Mouse (Mus musculus) forebrain, embryonic 16.5 days (tissue): ENCODE data around the gene Rad51b. TPM values are rescaled to one million over a fixed set of nuclear protein-coding genes. Genes with fewer than 3 reads are reported as not detected.
"Not testable (repeated sequence)": the region's sequence is repeated elsewhere in the genome, so short reads cannot be mapped to it uniquely, and the experiment has no call there.

ENCODE experiments used
- ATAC-seq: fragments of 200-750 bp; cut with Nextera tagmentation; 2 replicates; pipeline ENCODE4 v1.8.0; 2017; ENCODE audit warnings: mild to moderate bottlenecking, moderate library complexity
- H3K27ac ChIP-seq: fragments of 300-500 bp; sonication (generic); 2 replicates; pipeline ENCODE4 v1.5.1; 2014; ENCODE audit warnings: low read length, control low read depth
- H3K27me3 ChIP-seq: fragments of 300-500 bp; sonication (generic); replicated peaks from 2 replicates; pipeline ENCODE4 v1.6.1; 2014; ENCODE audit warnings: low read length; ENCODE audit not compliant: control insufficient read depth, insufficient read depth
- H3K36me3 ChIP-seq: fragments of 300-500 bp; sonication (generic); 2 replicates; pipeline ENCODE4 v1.6.1; 2014; ENCODE audit not compliant: control insufficient read depth, insufficient read depth
- H3K4me1 ChIP-seq: fragments of 300-500 bp; sonication (generic); replicated peaks from 2 replicates; pipeline ENCODE4 v1.6.1; 2014; ENCODE audit warnings: low read length; ENCODE audit not compliant: control insufficient read depth, insufficient read depth
- H3K4me2 ChIP-seq: fragments of 300-500 bp; sonication (generic); 2 replicates; pipeline ENCODE4 v1.6.1; 2014; ENCODE audit warnings: mild to moderate bottlenecking, low read length, control low read depth
- H3K4me3 ChIP-seq: fragments of 300-500 bp; sonication (generic); replicated peaks from 2 replicates; pipeline ENCODE4 v1.5.1; 2014; ENCODE audit warnings: mild to moderate bottlenecking, low read length, control low read depth
- H3K9ac ChIP-seq: fragments of 300-500 bp; sonication (generic); replicated peaks from 2 replicates; pipeline ENCODE4 v1.6.1; 2014; ENCODE audit warnings: low read depth, low read length, control low read depth
- H3K9me3 ChIP-seq: fragments of 300-500 bp; sonication (generic); 2 replicates; pipeline ENCODE4 v1.6.1; 2016; ENCODE audit warnings: low read length; ENCODE audit not compliant: control insufficient read depth
- WGBS: fragments of 180-500 bp; shearing (Covaris S2); extraction: QIAGEN DNeasy Blood & Tissue Kit; methylation state at CpG from one replicate; pipeline ENCODE4 v1.1.7; 2014; 5-methylcytosine and 5-hydroxymethylcytosine counted together
- polyA plus RNA-seq: library from polyadenylated mRNA; unstranded; fragments of >200 nt; fragmentation: Nextera tagmentation; extraction: Ambion mirVana; gene quantifications from 2 replicates; pipeline ENCODE4 v1.2.1, GENCODE M21; 2015

Rad51b gene
- polyA plus RNA-seq, 1 experiment from 2014 or later, result 2.6 TPM

- ATAC-seq, H3K27ac ChIP-seq, H3K27me3 ChIP-seq, H3K36me3 ChIP-seq, H3K9me3 ChIP-seq, H3K9ac ChIP-seq, H3K4me2 ChIP-seq, H3K4me3 ChIP-seq, H3K4me1 ChIP-seq: not testable (repeated sequence)
- 69% methylated on average over 2 of the region's 2 CpGs for WGBS
Observed at GRCm38 (mm10) chr12:79322539-79322938, 25.5 kb downstream of the Rad51b start.

GRCm38 (mm10) chr12:79326236-79326635 is 29.2 kb downstream of the Rad51b start:
- no peak for ATAC-seq
- Histone ChIP-seq H3K36me3 (no peaks in the 10 kb centered on the region), H3K9ac (no peak overlapping the region), H3K9me3 (no peaks in the 10 kb centered on the region), H3K4me2 (no peak overlapping the region), H3K27ac (no peak overlapping the region), H3K27me3 (no peaks in the 10 kb centered on the region), H3K4me1 (no peaks in the 10 kb centered on the region), H3K4me3 (no peak overlapping the region)
- WGBS, result 53% methylated on average over 2 of the region's 2 CpGs

- H3K27ac ChIP-seq, result no peak overlapping the region
- no peak overlapping the region for H3K4me3 ChIP-seq
- no peak overlapping the region for H3K4me2 ChIP-seq
- no peak for ATAC-seq
- H3K9ac ChIP-seq, result no peak overlapping the region
- H3K4me1 ChIP-seq, result no peaks in the 10 kb centered on the region
- H3K36me3 ChIP-seq, result no peaks in the 10 kb centered on the region
- H3K9me3 ChIP-seq, result no peaks in the 10 kb centered on the region
- 67% methylated on average over 2 of the region's 2 CpGs for WGBS
- no peaks in the 10 kb centered on the region for H3K27me3 ChIP-seq
Observed at GRCm38 (mm10) chr12:79326745-79327144, 29.7 kb downstream of the Rad51b start.

GRCm38 (mm10) chr12:79327868-79328267 is 30.8 kb downstream of the Rad51b start:
- no peaks in the 10 kb centered on the region for H3K4me1 ChIP-seq
- ATAC-seq, result no peak
- H3K4me3 ChIP-seq, result no peak overlapping the region
- H3K36me3 ChIP-seq, result no peaks in the 10 kb centered on the region
- H3K9me3 ChIP-seq, result no peaks in the 10 kb centered on the region
- no peak overlapping the region for H3K27ac ChIP-seq
- no peak overlapping the region for H3K4me2 ChIP-seq
- H3K9ac ChIP-seq, result no peak overlapping the region
- no peaks in the 10 kb centered on the region for H3K27me3 ChIP-seq
- 95% methylated on average over 2 of the region's 2 CpGs for WGBS

- ATAC-seq, result no peak
- 76% methylated on average over 2 of the region's 2 CpGs for whole genome bisulfite sequencing
Observed at GRCm38 (mm10) chr12:79330571-79330970, 33.5 kb downstream of the Rad51b start.

GRCm38 (mm10) chr12:79331722-79332121 is 34.6 kb downstream of the Rad51b start:
- Histone ChIP-seq H3K36me3 (no peaks in the 10 kb centered on the region), H3K4me2 (no peak overlapping the region), H3K27me3 (no peaks in the 10 kb centered on the region), H3K9me3 (peaks cover 3% of the 10 kb centered on the region; the same call in 1 of the 2 replicates), H3K4me3 (no peak overlapping the region), H3K27ac (no peak overlapping the region), H3K4me1 (no peaks in the 10 kb centered on the region), H3K9ac (no peak overlapping the region)
- WGBS, result 92% methylated on average over 4 of the region's 4 CpGs
- ATAC-seq, result no peak

More at GRCm38 (mm10) chr12:79330571-79330970, 33.5 kb downstream of the Rad51b start:
- Histone ChIP-seq H3K27ac (no peak overlapping the region), H3K4me1 (no peaks in the 10 kb centered on the region), H3K9me3 (peaks cover 3% of the 10 kb centered on the region; the same call in 1 of the 2 replicates), H3K4me2 (no peak overlapping the region), H3K36me3 (no peaks in the 10 kb centered on the region), H3K27me3 (no peaks in the 10 kb centered on the region), H3K4me3 (no peak overlapping the region), H3K9ac (no peak overlapping the region)

GRCm38 (mm10) chr12:79338791-79339190 is 41.7 kb downstream of the Rad51b start:
- no peak overlapping the region for H3K9ac ChIP-seq
- H3K4me2 ChIP-seq, result no peak overlapping the region
- H3K4me3 ChIP-seq, result no peak overlapping the region
- H3K9me3 ChIP-seq, result peaks cover 3% of the 10 kb centered on the region; the same call in 1 of the 2 replicates
- H3K4me1 ChIP-seq, result no peaks in the 10 kb centered on the region
- WGBS, result 90% methylated on average over 8 of the region's 8 CpGs
- ATAC-seq, result no peak
- no peaks in the 10 kb centered on the region for H3K36me3 ChIP-seq
- no peaks in the 10 kb centered on the region for H3K27me3 ChIP-seq
- no peak overlapping the region for H3K27ac ChIP-seq

- no peaks in the 10 kb centered on the region for H3K36me3 ChIP-seq
- H3K9me3 ChIP-seq, result no peaks in the 10 kb centered on the region
- no peak overlapping the region for H3K9ac ChIP-seq
- no peak overlapping the region for H3K4me2 ChIP-seq
- ATAC-seq, result no peak
- no peak overlapping the region for H3K4me3 ChIP-seq
- 74% methylated on average over 6 of the region's 6 CpGs for WGBS
- H3K27ac ChIP-seq, result no peak overlapping the region
- no peaks in the 10 kb centered on the region for H3K4me1 ChIP-seq
- H3K27me3 ChIP-seq, result no peaks in the 10 kb centered on the region
Observed at GRCm38 (mm10) chr12:79340513-79340912, 43.4 kb downstream of the Rad51b start.

GRCm38 (mm10) chr12:79341291-79341845 is 44.3 kb downstream of the Rad51b start:
- ATAC-seq, result no peak
- no peaks in the 10 kb centered on the region for H3K9me3 ChIP-seq
- no peaks in the 10 kb centered on the region for H3K27me3 ChIP-seq
- no peak overlapping the region for H3K4me3 ChIP-seq
- no peaks in the 10 kb centered on the region for H3K4me1 ChIP-seq
- WGBS, result 56% methylated on average over 6 of the region's 6 CpGs
- H3K36me3 ChIP-seq, result no peaks in the 10 kb centered on the region
- H3K27ac ChIP-seq, result no peak overlapping the region
- no peak overlapping the region for H3K9ac ChIP-seq
- no peak overlapping the region for H3K4me2 ChIP-seq

- H3K27me3 ChIP-seq, result no peaks in the 10 kb centered on the region
- H3K4me1 ChIP-seq, result no peaks in the 10 kb centered on the region
- H3K27ac ChIP-seq, result no peak overlapping the region
- no peak overlapping the region for H3K9ac ChIP-seq
- WGBS, result 75% methylated on average over 5 of the region's 5 CpGs
- H3K9me3 ChIP-seq, result no peaks in the 10 kb centered on the region
- ATAC-seq, result no peak
- H3K36me3 ChIP-seq, result no peaks in the 10 kb centered on the region
- H3K4me3 ChIP-seq, result no peak overlapping the region
- no peak overlapping the region for H3K4me2 ChIP-seq
Observed at GRCm38 (mm10) chr12:79346198-79346733, 49.2 kb downstream of the Rad51b start.
